Mouse (Mus musculus) stomach, postnatal 0 days (tissue): ENCODE results near the gene Nfib. TPM values are rescaled to one million over a fixed set of nuclear protein-coding genes. Genes with fewer than 3 reads are reported as not detected.
"Not testable (repeated sequence)": the region's sequence is repeated elsewhere in the genome, so short reads cannot be mapped to it uniquely, and the experiment has no call there.

ENCODE experiments used
- ATAC-seq: fragments of 200-750 bp; cut with Nextera tagmentation; 2 replicates; pipeline ENCODE4 v1.8.0; 2017; ENCODE audit not compliant: low FRiP score, low TSS enrichment
- DNase-seq: peaks from one replicate; pipeline ENCODE4 v3.0.0-alpha.2; 2016; ENCODE audit warnings: low spot score
- H3K27ac ChIP-seq: fragments of 300-500 bp; sonication (generic); replicated peaks from 2 replicates; pipeline ENCODE4 v1.5.1; 2014; ENCODE audit warnings: mild to moderate bottlenecking, control low read depth
- H3K27me3 ChIP-seq: fragments of 300-500 bp; sonication (generic); 2 replicates; pipeline ENCODE4 v1.6.1; 2014; ENCODE audit warnings: low read length; ENCODE audit not compliant: control insufficient read depth, insufficient read depth
- H3K36me3 ChIP-seq: fragments of 300-500 bp; sonication (generic); 2 replicates; pipeline ENCODE4 v1.6.1; 2014; ENCODE audit warnings: low read length, mixed read lengths; ENCODE audit not compliant: control insufficient read depth, insufficient read depth
- H3K4me1 ChIP-seq: fragments of 300-500 bp; sonication (generic); replicated peaks from 2 replicates; pipeline ENCODE4 v1.6.1; 2014; ENCODE audit warnings: antibody characterized with exemption; ENCODE audit not compliant: control insufficient read depth, insufficient read depth
- H3K4me2 ChIP-seq: fragments of 300-500 bp; sonication (generic); replicated peaks from 2 replicates; pipeline ENCODE4 v1.6.1; 2014; ENCODE audit warnings: low read depth, mild to moderate bottlenecking, control low read depth, moderate library complexity
- H3K4me3 ChIP-seq: fragments of 300-500 bp; sonication (generic); 2 replicates; pipeline ENCODE4 v1.5.1; 2014; ENCODE audit warnings: low read depth, low read length, control low read depth
- H3K9ac ChIP-seq: fragments of 300-500 bp; sonication (generic); 2 replicates; pipeline ENCODE4 v1.6.1; 2014; ENCODE audit warnings: mild to moderate bottlenecking, low read length, control low read depth, mixed read lengths
- H3K9me3 ChIP-seq: fragments of 300-500 bp; sonication (generic); 2 replicates; pipeline ENCODE4 v1.6.1; 2016; ENCODE audit warnings: low read length; ENCODE audit not compliant: control insufficient read depth
- CTCF ChIP-seq: IDR thresholded peaks from 2 replicates; pipeline ENCODE4 v1.5.1; 2016; ENCODE audit warnings: antibody characterized with exemption, low read depth, mild to moderate bottlenecking, moderate library complexity
- EP300 ChIP-seq: optimal IDR thresholded peaks from 2 replicates; pipeline ENCODE3; 2016; ENCODE audit warnings: antibody characterized with exemption
- WGBS: fragments of 180-500 bp; shearing (Covaris S2); extraction: QIAGEN DNeasy Blood & Tissue Kit; methylation state at CpG from one replicate; pipeline ENCODE4 v1.1.7; 2014; 5-methylcytosine and 5-hydroxymethylcytosine counted together
- polyA plus RNA-seq: library from polyadenylated mRNA; unstranded; fragments of >200 nt; fragmentation: Nextera tagmentation; extraction: Ambion mirVana; gene quantifications from 2 replicates; pipeline ENCODE4 v1.2.1, GENCODE M21; 2015

Gene Nfib
- polyA plus RNA-seq, 1 experiment from 2014 or later: 19.9 TPM

GRCm38 (mm10) chr4:82273049-82273754 lies 432.3 kb downstream of the Nfib start:
- WGBS: 74% methylated on average over 4 of the region's 4 CpGs
- Histone ChIP-seq H3K27me3 (no peaks in the 10 kb centered on the region), H3K4me2 (no peak overlapping the region), H3K4me1 (no peaks in the 10 kb centered on the region), H3K27ac (no peak overlapping the region), H3K9me3 (no peaks in the 10 kb centered on the region), H3K4me3 (no peak overlapping the region), H3K36me3 (no peaks in the 10 kb centered on the region), H3K9ac (no peak overlapping the region)
- ATAC-seq (no peak), DNase-seq (no peak)
- TF ChIP-seq EP300: no peak
- TF ChIP-seq CTCF: no peak

- DNase-seq: no peak
Measured at GRCm38 (mm10) chr4:82272099-82272498, 433.5 kb downstream of the Nfib start.

GRCm38 (mm10) chr4:82271547-82271946 lies 434.0 kb downstream of the Nfib start:
- no peaks in the 10 kb centered on the region for H3K27me3 ChIP-seq

More at GRCm38 (mm10) chr4:82272099-82272498, 433.5 kb downstream of the Nfib start:
- 79% methylated on average over 4 of the region's 4 CpGs for WGBS
- Histone ChIP-seq H3K36me3 (no peaks in the 10 kb centered on the region), H3K4me1 (no peaks in the 10 kb centered on the region), H3K4me3 (no peak overlapping the region), H3K27ac (no peak overlapping the region), H3K27me3 (no peaks in the 10 kb centered on the region), H3K9ac (no peak overlapping the region), H3K4me2 (no peak overlapping the region), H3K9me3 (no peaks in the 10 kb centered on the region)
- ATAC-seq: no peak
- no peak for TF ChIP-seq EP300
- TF ChIP-seq CTCF: no peak

GRCm38 (mm10) chr4:82267832-82268778 lies 437.4 kb downstream of the Nfib start:
- H3K4me3 ChIP-seq: no peak overlapping the region
- TF ChIP-seq EP300 (no peak), CTCF (no peak)
- no peak for ATAC-seq
- H3K36me3 ChIP-seq: no peaks in the 10 kb centered on the region
- H3K9me3 ChIP-seq: no peaks in the 10 kb centered on the region
- no peaks in the 10 kb centered on the region for H3K4me1 ChIP-seq
- 49% methylated on average over 14 of the region's 14 CpGs for WGBS
- H3K27ac ChIP-seq: no peak overlapping the region
- no peak for DNase-seq
- no peak overlapping the region for H3K9ac ChIP-seq
- H3K4me2 ChIP-seq: no peak overlapping the region
- H3K27me3 ChIP-seq: no peaks in the 10 kb centered on the region

More at GRCm38 (mm10) chr4:82271547-82271946, 434.0 kb downstream of the Nfib start:
- Histone ChIP-seq H3K4me2 (no peak overlapping the region), H3K4me3 (no peak overlapping the region), H3K27ac (no peak overlapping the region), H3K4me1 (no peaks in the 10 kb centered on the region), H3K9me3 (no peaks in the 10 kb centered on the region), H3K36me3 (no peaks in the 10 kb centered on the region), H3K9ac (no peak overlapping the region)
- DNase-seq: no peak
- no peak for TF ChIP-seq EP300
- peak; percentile 16; the same call in 1 of the 2 replicates for TF ChIP-seq CTCF
- 74% methylated on average over 3 of the region's 3 CpGs for WGBS
- no peak for ATAC-seq

DNA sequence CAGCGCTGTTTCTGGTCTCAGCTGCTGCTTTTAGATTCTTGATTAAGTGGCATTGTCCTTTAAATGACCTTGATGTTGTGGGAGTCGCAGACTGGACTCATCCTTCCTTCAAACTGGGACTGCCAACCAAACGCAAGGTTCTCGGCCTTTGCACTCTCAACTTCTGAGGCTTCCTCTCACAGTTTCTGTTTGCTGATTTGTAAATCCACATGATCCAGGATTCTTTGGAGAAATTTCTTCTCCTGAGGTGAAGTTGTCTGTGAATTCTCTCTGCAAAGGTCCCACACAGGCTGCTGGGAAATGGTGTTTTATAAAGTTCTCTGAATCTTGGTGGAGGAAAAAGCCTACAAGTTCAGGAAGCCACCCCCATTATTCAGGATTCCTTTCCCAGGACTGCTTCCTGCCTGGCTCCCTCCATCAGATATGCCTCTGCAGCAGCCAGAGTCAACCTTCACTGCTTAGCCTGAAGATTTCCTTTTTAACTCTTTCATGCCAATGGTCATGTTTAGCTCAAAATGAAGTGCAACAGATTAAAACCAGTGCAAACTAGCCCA lies 439.4 kb downstream of the Nfib start:
- no peak for ATAC-seq

GRCm38 (mm10) chr4:82258545-82258944 lies 447.0 kb downstream of the Nfib start:
- H3K4me2 ChIP-seq, ATAC-seq, H3K27ac ChIP-seq, H3K36me3 ChIP-seq, DNase-seq, H3K9ac ChIP-seq, H3K4me3 ChIP-seq, H3K27me3 ChIP-seq, H3K4me1 ChIP-seq, H3K9me3 ChIP-seq: not testable (repeated sequence)
- 90% methylated on average over 1 of the region's 1 CpGs for WGBS

More for the DNA sequence above, 439.4 kb downstream of the Nfib start:
- TF ChIP-seq CTCF (no peak), EP300 (no peak)
- Histone ChIP-seq H3K27me3 (no peaks in the 10 kb centered on the region), H3K4me1 (no peaks in the 10 kb centered on the region), H3K4me2 (no peak overlapping the region), H3K27ac (no peak overlapping the region), H3K9me3 (no peaks in the 10 kb centered on the region), H3K36me3 (no peaks in the 10 kb centered on the region), H3K4me3 (no peak overlapping the region), H3K9ac (no peak overlapping the region)
- WGBS: 41% methylated on average over 4 of the region's 4 CpGs
- no peak for DNase-seq
